Mouse (Mus musculus) erythroblast, embryonic 14.5 days (primary cell): Measurements from ENCODE around the gene Ulk3.

Source experiments
- GATA1 ChIP-seq: IDR thresholded peaks from 2 replicates; pipeline ENCODE4 v1.6.1; 2012; ENCODE audit warnings: low read length, inconsistent platforms, mixed read lengths
- TAL1 ChIP-seq: IDR thresholded peaks from 3 replicates; pipeline ENCODE4 v1.6.1; 2012; ENCODE audit warnings: low read length, inconsistent platforms, mixed read lengths

GRCm38 (mm10) chr9:57600620-57601352 lies 11.5 kb downstream of the Ulk3 start:
- no peak for TF ChIP-seq GATA1
- TF ChIP-seq TAL1, result no peak
